Mouse (Mus musculus) skeletal muscle tissue, postnatal 0 days (tissue): ENCODE measurements around the gene Ints14. TPM values are rescaled to one million over a fixed set of nuclear protein-coding genes. Genes with fewer than 3 reads are reported as not detected.

ENCODE experiments used
- microRNA-seq, 2 experiments: library from miRNA; unstranded; fragments of <30 nt; microRNA quantifications; one replicate each; pipeline ENCODE4; 2016
- polyA plus RNA-seq: library from polyadenylated mRNA; unstranded; fragments of >200 nt; fragmentation: Nextera tagmentation; extraction: Ambion mirVana; gene quantifications from 2 replicates; pipeline ENCODE4 v1.2.1, GENCODE M21; 2015

Gene Ints14
- 19.9 and 21.1 TPM in 2 replicates for polyA plus RNA-seq

GRCm38 (mm10) chr9:64960117-64960977, at the start of gene Ints14:
TSS of gene Ints14 (plus strand) at chr9:64960905.

GRCm38 (mm10) chr9:64951161-64951657, 9.5 kb upstream of the Ints14 start, which contains the start of gene Slc24a1:
TSS of gene Slc24a1 (minus strand) at chr9:64951607.

GRCm38 (mm10) chr9:65020991-65021886, 60.5 kb downstream of the Ints14 start, which contains the start of gene Hacd3:
TSS of gene Hacd3 (minus strand) at chr9:65021693.

GRCm38 (mm10) chr9:65032269-65033108, 71.8 kb downstream of the Ints14 start, which contains the start of gene Dpp8:
TSS of gene Dpp8 (plus strand) at chr9:65032414.

Small RNA genes within 50 kb of the gene (microRNA-seq; reads per million reads assigned to microRNA genes)
- gene Gm25640, result 0 reads per million in 2 experiments

Other genes starting within 250 kb of the Ints14 start
- 251 and 283 TPM in 2 replicates for gene Rab11a, start 223.1 kb upstream of the Ints14 start, polyA plus RNA-seq
- gene Dennd4a, start 149.6 kb upstream of the Ints14 start, polyA plus RNA-seq, result 1.9 and 2.6 TPM in 2 replicates
- 0.11 TPM in 1 of 2 replicates, not detected in the other for gene Slc24a1, start 9.3 kb upstream of the Ints14 start, polyA plus RNA-seq
- gene Hacd3, start 60.8 kb downstream of the Ints14 start, polyA plus RNA-seq, result 21.3 and 22.5 TPM in 2 replicates
- gene Dpp8, start 71.5 kb downstream of the Ints14 start, polyA plus RNA-seq, result 35.6 and 42.5 TPM in 2 replicates
- gene Igdcc4, start 140.6 kb downstream of the Ints14 start, polyA plus RNA-seq, result 38.9 and 46.2 TPM in 2 replicates
- 0.51 and 0.62 TPM in 2 replicates for gene Igdcc3, start 180.3 kb downstream of the Ints14 start, polyA plus RNA-seq
- gene Parp16, start 234.4 kb downstream of the Ints14 start, polyA plus RNA-seq, result 6.4 and 7.3 TPM in 2 replicates